ENCODE assay signal across 18 mouse cellular contexts in genomic region chr2:49420396-49420795, GRCm38 (mm10). TPM values are rescaled to one million over a fixed set of nuclear protein-coding genes. Genes with fewer than 3 reads are reported as not detected.
DNase-seq lines count a peak whose midpoint lies in the region; ATAC-seq lines count a peak whose summit lies in the region.
"Had no signal": no experiment of that assay in that cellular context is flagged by ENCODE, and none has a peak within 500 bp of the region (broad histone marks: within the 10 kb centered on the region; RNA-seq: fewer than 3 reads in every experiment).

No protein-coding gene starts in this region.

- intact Hi-C loops in left cerebral cortex, postnatal 25 days (cut with DNase I): no loop called here
- intact Hi-C loops in left cerebral cortex, postnatal 36 days (cut with DNase I): no loop called here

- no peak for DNase-seq in frontal cortex, postnatal 36 days (ENCODE audit: low spot score in 2 of 2)
- DNase-seq in left cerebral cortex, postnatal 25 days (ENCODE audit: low spot score in 2 of 2): peak; percentile 7 to 9
- DNase-seq in left cerebral cortex, postnatal 36 days (ENCODE audit: low spot score in 2 of 2): no peak
- peak; percentile 49 for DNase-seq in layer of hippocampus, adult 9-11 months
- no peak for DNase-seq in cerebellum, adult 9-10 months
- no peak for DNase-seq in thymus, postnatal 0 days (ENCODE audit: low spot score)
- DNase-seq: adrenal gland, postnatal 10 days; B cell, adult 2 months; cerebellum, adult 11-12 months; cerebellum, adult 9-11 months; cerebellum, postnatal 36 days; gastrocnemius, adult 2 months; gastrocnemius, postnatal 25 days; heart, adult 18-20 months; heart, postnatal 14 days had no signal

- peak; percentile 73 for ATAC-seq in frontal cortex, adult (ENCODE audit: low TSS enrichment)
- ATAC-seq: CD4-positive, CD25-positive, alpha-beta regulatory T cell, adult 4 months; forebrain, embryonic 16.5 days had no signal

RNA-seq across cellular contexts. Expression of gene Epc2, which starts 30.9 kb away (rescaled TPM):
- total RNA-seq in left cerebral cortex, postnatal 25 days (2021): 10 to 100 TPM; 53.1 to 59.2 TPM
- total RNA-seq in left cerebral cortex, postnatal 36 days (2021): 10 to 100 TPM; 53.3 to 57.7 TPM
- 7.4 and 8.0 TPM in 2 replicates for polyA plus RNA-seq in thymus, postnatal 0 days (2015; fragmentation: Nextera tagmentation; extraction: Ambion mirVana)

Comparison
In these comparisons a context has a peak if more than half of its experiments do, and no peak if none do; other contexts are left out.
1. DNase-seq: peak in left cerebral cortex, postnatal 25 days (2 of 2) and layer of hippocampus, adult 9-11 months (single experiment); none in frontal cortex, postnatal 36 days (0 of 2), left cerebral cortex, postnatal 36 days (0 of 2), cerebellum, adult 9-10 months (single experiment) and thymus, postnatal 0 days (single experiment).